Mouse (Mus musculus) liver, embryonic 16.5 days (tissue): ENCODE measurements around the gene Scgb1b2. TPM values are rescaled to one million over a fixed set of nuclear protein-coding genes. Genes with fewer than 3 reads are reported as not detected.

ENCODE experiments used
- ATAC-seq: fragments of 200-750 bp; cut with Nextera tagmentation; 2 replicates; pipeline ENCODE4 v1.8.0; 2017; ENCODE audit warnings: low read depth, mild to moderate bottlenecking, moderate number of reproducible peaks, moderate library complexity
- H3K27ac ChIP-seq: fragments of 300-500 bp; sonication (generic); 2 replicates; pipeline ENCODE4 v1.5.1; 2014; ENCODE audit warnings: mild to moderate bottlenecking, low read length
- H3K27me3 ChIP-seq: fragments of 300-500 bp; sonication (generic); 2 replicates; pipeline ENCODE4 v1.6.1; 2014; ENCODE audit warnings: low read depth, low read length, mixed read lengths; ENCODE audit not compliant: control insufficient read depth, insufficient read depth
- H3K36me3 ChIP-seq: fragments of 300-500 bp; sonication (generic); 2 replicates; pipeline ENCODE4 v1.6.1; 2014; ENCODE audit warnings: mild to moderate bottlenecking; ENCODE audit not compliant: control insufficient read depth, insufficient read depth
- H3K4me1 ChIP-seq: fragments of 300-500 bp; sonication (generic); 2 replicates; pipeline ENCODE4 v1.6.1; 2014; ENCODE audit warnings: low read depth, low read length, mixed read lengths; ENCODE audit not compliant: control insufficient read depth
- H3K4me2 ChIP-seq: fragments of 300-500 bp; sonication (generic); 2 replicates; pipeline ENCODE4 v1.6.1; 2014; ENCODE audit warnings: low read depth, low read length, mixed read lengths
- H3K4me3 ChIP-seq: fragments of 300-500 bp; sonication (generic); 2 replicates; pipeline ENCODE4 v1.5.1; 2014; ENCODE audit warnings: low read depth, mild to moderate bottlenecking, low read length
- H3K9ac ChIP-seq: fragments of 300-500 bp; sonication (generic); 2 replicates; pipeline ENCODE4 v1.6.1; 2014; ENCODE audit warnings: low read depth, low read length
- H3K9me3 ChIP-seq: fragments of 300-500 bp; sonication (generic); replicated peaks from 2 replicates; pipeline ENCODE4 v1.6.1; 2016; ENCODE audit warnings: low read length; ENCODE audit not compliant: control insufficient read depth
- WGBS: fragments of 180-500 bp; shearing (Covaris S2); extraction: QIAGEN DNeasy Blood & Tissue Kit; methylation state at CpG from one replicate; pipeline ENCODE4 v1.1.7; 2014; ENCODE audit not compliant: insufficient replicate concordance; 5-methylcytosine and 5-hydroxymethylcytosine counted together
- polyA plus RNA-seq: library from polyadenylated mRNA; unstranded; fragments of >200 nt; fragmentation: Nextera tagmentation; extraction: Ambion mirVana; gene quantifications from 2 replicates; pipeline ENCODE4 v1.2.1, GENCODE M21; 2015

The Scgb1b2 gene
- not detected in 2 replicates for polyA plus RNA-seq

DNA sequence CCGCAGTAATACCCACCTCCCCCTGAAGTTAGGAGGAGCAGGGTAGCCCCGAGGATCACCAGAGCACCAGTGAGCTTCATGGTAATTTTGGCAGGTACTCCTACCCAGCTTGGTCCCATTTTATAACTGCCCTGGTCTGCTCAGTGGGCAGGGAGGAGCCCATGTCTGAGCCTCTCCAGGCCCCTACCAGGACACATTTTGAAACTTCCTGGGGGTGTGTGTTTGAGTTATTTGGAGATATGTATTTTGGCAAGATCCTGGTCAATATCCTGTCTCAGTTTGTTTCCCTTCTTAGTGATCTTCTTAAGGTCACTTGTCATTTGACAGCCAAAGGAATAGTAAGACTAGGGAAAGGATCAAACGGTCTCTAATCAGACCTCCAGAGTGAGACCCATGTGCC, at the start of gene Scgb1b2:
TSS of gene Scgb1b2 (minus strand) at position 101 of the 400 bp plus-strand sequence.
- no peaks in the 10 kb centered on the region for H3K4me1 ChIP-seq
- H3K36me3 ChIP-seq, result no peaks in the 10 kb centered on the region
- H3K9ac ChIP-seq, result no peak within 1 kb of the TSS
- no peak within 1 kb of the TSS for H3K27ac ChIP-seq
- ATAC-seq, result no peak
- 49% methylated on average over 3 of the region's 3 CpGs for WGBS
- H3K9me3 ChIP-seq, result no peaks in the 10 kb centered on the region; the same call in 1 of the 2 replicates
- no peak within 1 kb of the TSS for H3K4me3 ChIP-seq
- no peak within 1 kb of the TSS for H3K4me2 ChIP-seq
- no peaks in the 10 kb centered on the region for H3K27me3 ChIP-seq

- H3K9me3 ChIP-seq, result no peaks in the 10 kb centered on the region; the same call in 1 of the 2 replicates
- H3K36me3 ChIP-seq, result no peaks in the 10 kb centered on the region
- ATAC-seq, result no peak
- H3K4me3 ChIP-seq, result no peak within 1 kb of the TSS
- H3K4me2 ChIP-seq, result no peak within 1 kb of the TSS
- no peaks in the 10 kb centered on the region for H3K4me1 ChIP-seq
- WGBS, result 55% methylated on average over 5 of the region's 5 CpGs
- H3K27me3 ChIP-seq, result no peaks in the 10 kb centered on the region
- H3K27ac ChIP-seq, result no peak within 1 kb of the TSS
- no peak within 1 kb of the TSS for H3K9ac ChIP-seq
These were observed 1.4 kb downstream of the Scgb1b2 start, which contains the start of gene Scgb2b2 for GRCm38 (mm10) chr7:31290208-31290607. Scgb2b2 (plus strand) TSS chr7:31290508.

Other genes with a start within 250 kb of the Scgb1b2 start
- gene Fxyd5, start 249.3 kb downstream of the Scgb1b2 start, polyA plus RNA-seq, result 19.9 and 22.4 TPM in 2 replicates
- gene Fxyd7, start 240.4 kb downstream of the Scgb1b2 start, polyA plus RNA-seq, result 0.15 and 0.65 TPM in 2 replicates
- 120 and 130 TPM in 2 replicates for gene Fxyd1, start 234.6 kb downstream of the Scgb1b2 start, polyA plus RNA-seq
- 0.02 and 0.12 TPM in 2 replicates for gene Lgi4, start 232.5 kb downstream of the Scgb1b2 start, polyA plus RNA-seq
- gene Fxyd3, start 215.1 kb downstream of the Scgb1b2 start, polyA plus RNA-seq, result 0.51 and 1.1 TPM in 2 replicates
- gene Hpn, start 176.5 kb downstream of the Scgb1b2 start, polyA plus RNA-seq, result 129 and 145 TPM in 2 replicates
- gene Scn1b, start 164.8 kb downstream of the Scgb1b2 start, polyA plus RNA-seq, result 0.75 and 0.76 TPM in 2 replicates
- 10.2 and 11.6 TPM in 2 replicates for gene Gramd1a, start 135.9 kb downstream of the Scgb1b2 start, polyA plus RNA-seq
- gene Scgb2b2, start 1.3 kb downstream of the Scgb1b2 start, polyA plus RNA-seq, result not detected in 2 replicates
- gene Scgb2b3, start 70.3 kb upstream of the Scgb1b2 start, polyA plus RNA-seq, result not detected in 2 replicates
- gene Scgb1b3, start 83.8 kb upstream of the Scgb1b2 start, polyA plus RNA-seq, result not detected in 2 replicates